Mouse (Mus musculus) bone marrow, adult 2 months (tissue): ENCODE data around the gene Cd151. TPM values are rescaled to one million over a fixed set of nuclear protein-coding genes. Genes with fewer than 3 reads are reported as not detected.

ENCODE experiments used
- H3K27ac ChIP-seq: fragments of 200-500 bp; 2 replicates; pipeline ENCODE4 v1.5.1; 2012; ENCODE audit warnings: low read depth, mild to moderate bottlenecking, control low read depth, inconsistent platforms, low read length; ENCODE audit not compliant: control insufficient read depth, poor library complexity, insufficient read depth
- H3K4me1 ChIP-seq: fragments of 200-500 bp; 2 replicates; pipeline ENCODE4 v1.6.1; 2011; ENCODE audit warnings: low read length; ENCODE audit not compliant: control insufficient read depth, insufficient read depth
- H3K4me3 ChIP-seq: fragments of 200-500 bp; replicated peaks from 2 replicates; pipeline ENCODE3; 2011; ENCODE audit warnings: mild to moderate bottlenecking, low read depth, low read length, control low read depth; ENCODE audit not compliant: control insufficient read depth
- CTCF ChIP-seq: fragments of 200-500 bp; IDR thresholded peaks from 2 replicates; pipeline ENCODE4 v1.5.1; 2011; ENCODE audit warnings: low read length, control low read depth; ENCODE audit not compliant: control insufficient read depth, insufficient read depth
- POLR2A ChIP-seq: fragments of 200-500 bp; IDR thresholded peaks from 2 replicates; pipeline ENCODE4 v1.6.1; 2011; ENCODE audit warnings: low read depth, mild to moderate bottlenecking, control low read depth, low read length, borderline replicate concordance; ENCODE audit not compliant: control insufficient read depth
- WGBS: fragments of 180-500 bp; shearing (Covaris S2); methylation state at CpG from one replicate; pipeline ENCODE4 v1.1.7; 2018; 5-methylcytosine and 5-hydroxymethylcytosine counted together
- polyA plus RNA-seq: library from polyadenylated mRNA; stranded (reverse); fragments of >200 nt; gene quantifications from 2 replicates; pipeline ENCODE4 v1.2.4, GENCODE M21; 2011; ENCODE audit warnings: low replicate concordance; ENCODE audit not compliant: missing spikeins, insufficient read depth, insufficient read length

The Cd151 gene
- polyA plus RNA-seq, 1 experiment = 34.2 TPM

GRCm38 (mm10) chr7:141519795-141520194, 52.6 kb downstream of the Cd151 start:
- Histone ChIP-seq H3K27ac (no peak overlapping the region), H3K4me1 (no peaks in the 10 kb centered on the region), H3K4me3 (no peak overlapping the region)
- 86% methylated on average over 1 of the region's 1 CpGs for WGBS
- TF ChIP-seq CTCF = no peak
- TF ChIP-seq POLR2A = no peak

Other genes with a start within 250 kb of the Cd151 start
- gene Phrf1, start 238.6 kb upstream of the Cd151 start, polyA plus RNA-seq = 76.7 and 130 TPM in 2 replicates
- gene Irf7, start 200.9 kb upstream of the Cd151 start, polyA plus RNA-seq = 37.9 and 60.3 TPM in 2 replicates
- not detected in 2 replicates for gene Cdhr5, start 190.6 kb upstream of the Cd151 start, polyA plus RNA-seq
- not detected in 2 replicates for gene Sct, start 188.3 kb upstream of the Cd151 start, polyA plus RNA-seq
- not detected in 2 replicates for gene Drd4, start 175.4 kb upstream of the Cd151 start, polyA plus RNA-seq
- gene Deaf1, start 139.7 kb upstream of the Cd151 start, polyA plus RNA-seq = 49.1 and 51.4 TPM in 2 replicates
- gene Tmem80, start 139.7 kb upstream of the Cd151 start, polyA plus RNA-seq = 23.5 and 33.0 TPM in 2 replicates
- 0.57 and 0.79 TPM in 2 replicates for gene Eps8l2, start 128.5 kb upstream of the Cd151 start, polyA plus RNA-seq
- gene Taldo1, start 75.2 kb upstream of the Cd151 start, polyA plus RNA-seq = 324 and 522 TPM in 2 replicates
- 26.2 and 33.6 TPM in 2 replicates for gene Gatd1, start 53.3 kb upstream of the Cd151 start, polyA plus RNA-seq
- 3.4 TPM in 1 of 2 replicates, not detected in the other for gene Cend1, start 37.9 kb upstream of the Cd151 start, polyA plus RNA-seq
- 18.1 and 30.3 TPM in 2 replicates for gene Slc25a22, start 29.5 kb upstream of the Cd151 start, polyA plus RNA-seq
- 19.4 and 39.6 TPM in 2 replicates for gene Pidd1, start 23.4 kb upstream of the Cd151 start, polyA plus RNA-seq
- 2,580 and 2,615 TPM in 2 replicates for gene Rplp2, start 20.0 kb upstream of the Cd151 start, polyA plus RNA-seq
- 14.4 and 21.3 TPM in 2 replicates for gene Pnpla2, start 12.2 kb upstream of the Cd151 start, polyA plus RNA-seq
- gene Cracr2b, start 6.3 kb upstream of the Cd151 start, polyA plus RNA-seq = 12.4 and 20.7 TPM in 2 replicates
- 5.0 and 7.9 TPM in 2 replicates for gene Polr2l, start 7.7 kb downstream of the Cd151 start, polyA plus RNA-seq
- gene Tspan4, start 7.8 kb downstream of the Cd151 start, polyA plus RNA-seq = 13.2 and 16.4 TPM in 2 replicates
- 5.5 and 10.9 TPM in 2 replicates for gene Chid1, start 72.5 kb downstream of the Cd151 start, polyA plus RNA-seq
- 38.8 and 59.9 TPM in 2 replicates for gene Ap2a2, start 94.8 kb downstream of the Cd151 start, polyA plus RNA-seq
- gene Muc6, start 187.9 kb downstream of the Cd151 start, polyA plus RNA-seq = 0.25 TPM in 1 of 2 replicates, not detected in the other
- gene Muc2, start 222.9 kb downstream of the Cd151 start, polyA plus RNA-seq = 0.75 TPM in 1 of 2 replicates, not detected in the other